Mouse (Mus musculus): ENCODE data around the gene Elk4. TPM values are rescaled to one million over a fixed set of nuclear protein-coding genes. Genes with fewer than 3 reads are reported as not detected.

Elk4 gene
- total RNA-seq, 2 experiments from 2014 or later: 103 to 108 TPM

- DNase-seq: no peak
Measured at GRCm38 (mm10) chr1:132014800-132015199, 7.4 kb downstream of the Elk4 start.

GRCm38 (mm10) chr1:132016691-132017090, 9.3 kb downstream of the Elk4 start:
- DNase-seq: no peak

- DNase-seq: no peak
Measured at GRCm38 (mm10) chr1:132019876-132020275, 12.5 kb downstream of the Elk4 start.

- DNase-seq: no peak
Measured at GRCm38 (mm10) chr1:132022107-132022506, 14.7 kb downstream of the Elk4 start.

- no peak for DNase-seq
Measured at GRCm38 (mm10) chr1:132026925-132027646, 19.7 kb downstream of the Elk4 start.

GRCm38 (mm10) chr1:132027978-132028377, 20.6 kb downstream of the Elk4 start:
- no peak for DNase-seq

- no peak for DNase-seq
Measured at GRCm38 (mm10) chr1:132028413-132028812, 21.0 kb downstream of the Elk4 start.

GRCm38 (mm10) chr1:132030574-132030973, 23.2 kb downstream of the Elk4 start:
- peak in 1 of 2 experiments; percentile 35 for DNase-seq

GRCm38 (mm10) chr1:132032172-132032571, 24.8 kb downstream of the Elk4 start:
- no peak for DNase-seq

- peak; percentile 56 to 63 for DNase-seq
Measured at GRCm38 (mm10) chr1:132037746-132038145, 30.3 kb downstream of the Elk4 start.

- no peak for DNase-seq
Measured at GRCm38 (mm10) chr1:132038753-132039152, 31.3 kb downstream of the Elk4 start.

- peak in 1 of 2 experiments; percentile 11 for DNase-seq
Measured at GRCm38 (mm10) chr1:132040201-132040621, 32.8 kb downstream of the Elk4 start.

- DNase-seq: no peak
Measured at GRCm38 (mm10) chr1:132043759-132044158, 36.4 kb downstream of the Elk4 start.

- DNase-seq: peak; percentile 72 to 79
Measured at GRCm38 (mm10) chr1:132046143-132046735, 38.8 kb downstream of the Elk4 start.

GRCm38 (mm10) chr1:132051746-132052145, 44.3 kb downstream of the Elk4 start:
- DNase-seq: no peak

GRCm38 (mm10) chr1:132054387-132054786, 47.0 kb downstream of the Elk4 start:
- no peak for DNase-seq

- DNase-seq: no peak
Measured at GRCm38 (mm10) chr1:132055054-132055664, 47.8 kb downstream of the Elk4 start.

- DNase-seq: no peak
Measured at GRCm38 (mm10) chr1:132058558-132058957, 51.2 kb downstream of the Elk4 start.

GRCm38 (mm10) chr1:132060036-132060769, 52.8 kb downstream of the Elk4 start:
- DNase-seq: no peak

- DNase-seq: no peak
Measured at GRCm38 (mm10) chr1:132061750-132062541, 54.5 kb downstream of the Elk4 start.

GRCm38 (mm10) chr1:132063096-132063495, 55.7 kb downstream of the Elk4 start:
- peak; percentile 47 to 75 for DNase-seq

- DNase-seq: peak in 1 of 2 experiments; percentile 38
Measured at GRCm38 (mm10) chr1:132065001-132065400, 57.6 kb downstream of the Elk4 start.

Measured in adrenal gland, postnatal 36 days (tissue).